Mouse (Mus musculus): ENCODE results near the gene Nifk.

DNA sequence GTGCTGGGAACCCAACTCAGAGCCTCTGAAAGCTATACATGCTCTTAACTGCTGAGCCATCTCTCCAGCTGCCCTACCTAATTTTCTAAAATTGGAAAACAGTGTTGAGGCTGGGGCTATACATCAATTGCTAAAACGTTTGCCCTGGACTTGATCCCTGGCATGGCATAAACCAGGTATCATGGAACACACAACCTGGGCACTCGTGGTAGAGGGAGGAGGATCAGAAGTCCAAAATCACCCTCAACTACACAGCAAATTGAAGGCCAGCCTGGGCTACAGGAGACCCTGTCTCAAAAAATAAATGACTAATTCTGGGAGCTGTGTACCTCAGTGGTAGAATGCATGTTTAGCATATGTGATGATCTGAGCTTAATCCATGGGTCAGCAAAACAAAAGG lies 23.9 kb upstream of the Nifk start:
- TF ChIP-seq CTCF (IDR thresholded peaks at IDR 0.05; ENCODE audit: low read depth) = no peak
- no peak for TF ChIP-seq EP300 (optimal IDR thresholded peaks at IDR 0.05)
